Mouse (Mus musculus): ENCODE results near the gene Ptf1a. TPM values are rescaled to one million over a fixed set of nuclear protein-coding genes. Genes with fewer than 3 reads are reported as not detected.

Ptf1a gene
- total and polyA plus RNA-seq, 3 experiments: not detected

DNA sequence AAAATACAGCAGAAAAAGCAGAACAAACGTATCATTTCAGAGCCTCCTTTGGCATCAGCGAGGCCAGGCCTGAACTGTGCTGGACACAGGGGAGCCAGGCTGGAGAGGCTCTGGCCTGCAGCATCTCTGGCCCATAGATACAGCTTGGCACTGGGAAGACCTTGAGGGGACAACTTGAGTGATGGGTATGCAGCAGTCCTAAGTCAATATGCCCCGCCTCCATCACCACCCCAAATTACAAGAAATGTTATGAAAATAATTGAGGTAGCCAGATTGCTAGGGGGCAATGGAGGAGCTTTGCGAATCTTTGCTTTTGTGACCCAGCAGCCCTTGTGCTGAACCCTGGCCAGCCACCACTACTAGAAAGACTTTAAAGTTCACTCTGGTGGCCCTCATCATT lies 3.8 kb downstream of the Ptf1a start:
- ATAC-seq (ENCODE audit: extremely low read depth, insufficient number of reproducible peaks, low FRiP score, poor library complexity, severe bottlenecking): no peak
- no peak for DNase-seq (ENCODE audit: low spot score)
- H3K36me3 ChIP-seq (replicated peaks): no peaks in the 10 kb centered on the region
- H3K4me3 ChIP-seq (ENCODE audit: low read depth, low read length): no peak overlapping the region
- H3K4me1 ChIP-seq (ENCODE audit: insufficient read depth, low read depth, low read length): no peaks in the 10 kb centered on the region
- H3K9me3 ChIP-seq (replicated peaks): peaks cover 5% of the 10 kb centered on the region; the same call in 1 of the 2 replicates
- no peak for TF ChIP-seq GATA2 (IDR thresholded peaks at IDR 0.05; ENCODE audit: borderline replicate concordance, low read depth, low read length)
- TF ChIP-seq CTCF (IDR thresholded peaks at IDR 0.05; ENCODE audit: low read depth, low read length): no peak
- no peak for TF ChIP-seq TAL1 (conservative IDR thresholded peaks at IDR 0.05; ENCODE audit: low read depth, low read length)
- no peak for TF ChIP-seq GATA1 (IDR thresholded peaks at IDR 0.05; ENCODE audit: borderline replicate concordance, low read length)
- no peak for TF ChIP-seq POLR2AphosphoS5 (IDR thresholded peaks at IDR 0.05; ENCODE audit: insufficient replicate concordance, low read depth, low read length)
- peaks cover 23% of the 10 kb centered on the region; the same call in 1 of the 2 replicates for H3K27me3 ChIP-seq (ENCODE audit: insufficient read depth, low read length)

DNA sequence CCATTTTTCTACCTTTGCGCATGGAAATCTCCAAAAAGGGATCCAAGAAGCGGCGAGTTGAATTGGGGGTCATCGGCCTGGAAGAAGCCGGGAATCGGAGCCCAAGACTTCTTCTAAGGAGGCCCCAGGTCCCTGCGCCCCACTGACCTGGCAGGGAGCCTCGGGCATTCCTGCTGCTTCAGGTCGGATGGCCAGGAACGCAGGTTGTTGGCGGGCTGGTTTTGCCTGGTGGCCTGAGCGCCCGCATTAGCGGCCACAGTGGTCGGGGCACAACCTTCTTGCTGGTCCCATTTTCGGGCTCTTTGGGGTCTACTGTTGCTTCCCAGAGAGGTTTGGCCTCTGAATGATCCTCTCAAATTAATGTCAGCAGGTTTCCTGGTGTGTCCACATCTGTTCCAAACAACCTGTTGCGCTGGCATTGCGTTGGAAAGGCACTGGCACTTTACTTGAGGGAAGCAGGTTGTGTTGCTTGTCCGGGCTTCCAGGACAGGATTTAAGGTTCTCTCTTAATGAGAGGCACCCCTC lies 7.1 kb downstream of the Ptf1a start:
- H3K36me3 ChIP-seq (replicated peaks): no peaks in the 10 kb centered on the region
- no peaks in the 10 kb centered on the region for H3K9me3 ChIP-seq (replicated peaks)
- peaks cover 8% of the 10 kb centered on the region; the same call in 1 of the 2 replicates for H3K27me3 ChIP-seq (ENCODE audit: insufficient read depth, low read length)
- H3K4me3 ChIP-seq (ENCODE audit: low read depth, low read length): no peak overlapping the region
- no peak for DNase-seq (ENCODE audit: low spot score)
- ATAC-seq (ENCODE audit: extremely low read depth, insufficient number of reproducible peaks, low FRiP score, poor library complexity, severe bottlenecking): no peak
- no peak for TF ChIP-seq TAL1 (conservative IDR thresholded peaks at IDR 0.05; ENCODE audit: low read depth, low read length)
- TF ChIP-seq GATA1 (IDR thresholded peaks at IDR 0.05; ENCODE audit: borderline replicate concordance, low read length): no peak
- no peak for TF ChIP-seq GATA2 (IDR thresholded peaks at IDR 0.05; ENCODE audit: borderline replicate concordance, low read depth, low read length)
- TF ChIP-seq CTCF (IDR thresholded peaks at IDR 0.05; ENCODE audit: low read depth, low read length): no peak
- no peak for TF ChIP-seq POLR2AphosphoS5 (IDR thresholded peaks at IDR 0.05; ENCODE audit: insufficient replicate concordance, low read depth, low read length)
- H3K4me1 ChIP-seq (ENCODE audit: insufficient read depth, low read depth, low read length): no peaks in the 10 kb centered on the region

DNA sequence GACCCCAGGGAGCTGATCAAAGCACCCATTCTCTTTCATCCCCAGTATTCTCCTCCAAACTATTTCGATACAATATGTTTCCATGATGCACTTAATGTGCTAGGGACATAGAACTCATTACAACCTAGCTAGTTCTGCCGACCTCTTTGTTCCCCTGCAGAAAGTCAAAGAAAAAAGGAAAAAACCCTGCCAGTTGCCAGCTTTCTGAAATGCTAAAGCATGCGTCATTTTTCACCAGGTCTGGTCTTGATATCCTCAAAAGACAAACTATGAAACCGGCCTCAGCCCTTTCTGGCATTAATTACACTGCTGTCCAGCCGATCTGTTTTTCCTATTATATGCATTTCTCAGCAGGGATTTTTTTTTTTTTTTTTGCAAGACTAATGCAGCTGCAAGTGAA lies 9.8 kb downstream of the Ptf1a start:
- ATAC-seq (ENCODE audit: extremely low read depth, insufficient number of reproducible peaks, low FRiP score, poor library complexity, severe bottlenecking): no peak
- no peak for DNase-seq (ENCODE audit: low spot score)
- no peak for TF ChIP-seq CTCF (IDR thresholded peaks at IDR 0.05; ENCODE audit: low read depth, low read length)
- no peak for TF ChIP-seq TAL1 (conservative IDR thresholded peaks at IDR 0.05; ENCODE audit: low read depth, low read length)
- TF ChIP-seq GATA1 (IDR thresholded peaks at IDR 0.05; ENCODE audit: borderline replicate concordance, low read length): no peak
- TF ChIP-seq GATA2 (IDR thresholded peaks at IDR 0.05; ENCODE audit: borderline replicate concordance, low read depth, low read length): no peak
- TF ChIP-seq POLR2AphosphoS5 (IDR thresholded peaks at IDR 0.05; ENCODE audit: insufficient replicate concordance, low read depth, low read length): no peak
- Histone ChIP-seq H3K9me3 (replicated peaks) (no peaks in the 10 kb centered on the region), H3K27me3 (ENCODE audit: insufficient read depth, low read length) (peaks cover 4% of the 10 kb centered on the region; the same call in 1 of the 2 replicates), H3K4me3 (ENCODE audit: low read depth, low read length) (no peak overlapping the region), H3K36me3 (replicated peaks) (no peaks in the 10 kb centered on the region), H3K4me1 (ENCODE audit: insufficient read depth, low read depth, low read length) (no peaks in the 10 kb centered on the region)

DNA sequence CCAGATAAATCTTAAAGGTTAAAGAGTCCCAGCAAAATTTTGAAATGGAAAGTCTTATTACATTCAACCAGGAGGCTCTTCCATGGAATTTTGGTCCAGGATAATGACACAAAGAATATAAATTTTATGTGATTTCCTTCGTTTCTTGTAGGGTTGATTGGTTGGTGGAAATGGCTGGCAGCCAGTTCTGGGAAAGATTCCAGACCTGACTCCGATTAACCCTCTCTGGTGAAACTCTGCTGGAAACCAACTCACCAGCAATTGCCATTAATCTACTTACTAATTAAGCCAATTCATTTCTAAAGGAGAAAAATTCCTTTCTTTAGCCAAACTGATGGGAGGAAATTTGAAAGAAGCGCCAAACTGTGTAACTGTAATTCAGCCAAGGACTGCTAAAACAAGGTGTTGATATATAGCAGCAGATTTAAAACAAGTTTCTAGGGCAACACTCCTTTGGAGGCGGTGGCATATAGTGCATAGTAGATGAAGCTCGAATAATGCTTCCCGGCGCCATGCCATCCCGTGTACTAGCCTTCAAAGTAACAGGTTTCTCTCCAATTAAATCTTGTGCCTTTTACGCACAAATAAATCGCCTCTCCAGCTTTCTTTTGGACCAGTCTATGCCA lies 10.5 kb downstream of the Ptf1a start:
- Histone ChIP-seq H3K9me3 (replicated peaks) (no peaks in the 10 kb centered on the region), H3K4me3 (ENCODE audit: low read depth, low read length) (no peak overlapping the region), H3K27me3 (ENCODE audit: insufficient read depth, low read length) (peaks cover 4% of the 10 kb centered on the region; the same call in 1 of the 2 replicates), H3K36me3 (replicated peaks) (no peaks in the 10 kb centered on the region), H3K4me1 (ENCODE audit: insufficient read depth, low read depth, low read length) (no peaks in the 10 kb centered on the region)
- ATAC-seq (ENCODE audit: extremely low read depth, insufficient number of reproducible peaks, low FRiP score, poor library complexity, severe bottlenecking): no peak
- no peak for DNase-seq (ENCODE audit: low spot score)
- TF ChIP-seq GATA1 (IDR thresholded peaks at IDR 0.05; ENCODE audit: borderline replicate concordance, low read length): no peak
- no peak for TF ChIP-seq POLR2AphosphoS5 (IDR thresholded peaks at IDR 0.05; ENCODE audit: insufficient replicate concordance, low read depth, low read length)
- TF ChIP-seq GATA2 (IDR thresholded peaks at IDR 0.05; ENCODE audit: borderline replicate concordance, low read depth, low read length): no peak
- TF ChIP-seq TAL1 (conservative IDR thresholded peaks at IDR 0.05; ENCODE audit: low read depth, low read length): no peak
- no peak for TF ChIP-seq CTCF (IDR thresholded peaks at IDR 0.05; ENCODE audit: low read depth, low read length)

DNA sequence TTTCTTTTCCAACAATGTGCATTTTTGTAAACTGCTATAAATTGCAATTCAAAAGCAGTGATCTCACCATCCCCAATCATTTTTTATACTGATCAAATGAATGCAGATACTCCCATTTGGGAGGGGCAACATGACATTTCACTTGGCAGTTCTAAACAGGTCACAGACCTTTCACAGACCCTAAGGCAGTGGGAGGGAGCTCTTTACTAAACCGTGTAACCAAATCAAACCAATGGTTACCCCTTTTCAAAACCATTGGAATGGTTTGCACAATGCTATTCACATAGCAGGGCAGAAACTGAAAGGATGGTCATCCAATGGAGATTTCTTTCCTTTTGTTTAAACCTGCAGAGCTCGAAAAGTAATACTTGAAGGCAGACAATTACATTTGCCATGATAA lies 13.3 kb downstream of the Ptf1a start:
- no peak for TF ChIP-seq TAL1 (conservative IDR thresholded peaks at IDR 0.05; ENCODE audit: low read depth, low read length)
- no peak for TF ChIP-seq POLR2AphosphoS5 (IDR thresholded peaks at IDR 0.05; ENCODE audit: insufficient replicate concordance, low read depth, low read length)
- TF ChIP-seq GATA1 (IDR thresholded peaks at IDR 0.05; ENCODE audit: borderline replicate concordance, low read length): no peak
- TF ChIP-seq CTCF (IDR thresholded peaks at IDR 0.05; ENCODE audit: low read depth, low read length): no peak
- no peak for TF ChIP-seq GATA2 (IDR thresholded peaks at IDR 0.05; ENCODE audit: borderline replicate concordance, low read depth, low read length)
- Histone ChIP-seq H3K4me3 (ENCODE audit: low read depth, low read length) (no peak overlapping the region), H3K36me3 (replicated peaks) (no peaks in the 10 kb centered on the region)

DNA sequence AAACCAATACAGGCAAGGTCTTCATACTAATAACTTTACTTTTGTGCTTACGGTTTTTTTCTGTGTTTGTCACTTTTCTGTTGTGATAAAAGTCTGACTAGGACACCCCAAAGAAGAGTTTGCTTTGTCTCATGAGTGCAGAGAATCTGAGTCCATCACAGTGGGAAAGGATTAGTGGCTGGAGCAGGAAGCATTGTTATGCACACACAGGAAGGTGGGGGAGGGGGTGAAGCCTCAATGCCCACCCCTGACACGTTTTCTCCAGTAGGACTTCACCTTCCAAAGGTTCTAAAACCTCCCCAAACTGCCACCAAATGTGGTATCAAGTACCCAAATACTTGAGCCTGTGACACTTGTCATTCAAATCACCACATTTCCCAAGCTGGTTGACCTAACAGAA lies 16.5 kb downstream of the Ptf1a start:
- Histone ChIP-seq H3K4me1 (ENCODE audit: insufficient read depth, low read depth, low read length) (no peaks in the 10 kb centered on the region), H3K9me3 (replicated peaks) (no peaks in the 10 kb centered on the region), H3K27me3 (ENCODE audit: insufficient read depth, low read length) (no peaks in the 10 kb centered on the region), H3K36me3 (replicated peaks) (no peaks in the 10 kb centered on the region), H3K4me3 (ENCODE audit: low read depth, low read length) (no peak overlapping the region)
- no peak for ATAC-seq (ENCODE audit: extremely low read depth, insufficient number of reproducible peaks, low FRiP score, poor library complexity, severe bottlenecking)
- DNase-seq (ENCODE audit: low spot score): no peak
- TF ChIP-seq TAL1 (conservative IDR thresholded peaks at IDR 0.05; ENCODE audit: low read depth, low read length): no peak
- no peak for TF ChIP-seq GATA2 (IDR thresholded peaks at IDR 0.05; ENCODE audit: borderline replicate concordance, low read depth, low read length)
- TF ChIP-seq GATA1 (IDR thresholded peaks at IDR 0.05; ENCODE audit: borderline replicate concordance, low read length): no peak
- TF ChIP-seq CTCF (IDR thresholded peaks at IDR 0.05; ENCODE audit: low read depth, low read length): no peak
- no peak for TF ChIP-seq POLR2AphosphoS5 (IDR thresholded peaks at IDR 0.05; ENCODE audit: insufficient replicate concordance, low read depth, low read length)

More for the DNA sequence above, 13.3 kb downstream of the Ptf1a start:
- DNase-seq (ENCODE audit: low spot score) (no peak), ATAC-seq (ENCODE audit: extremely low read depth, insufficient number of reproducible peaks, low FRiP score, poor library complexity, severe bottlenecking) (no peak)
- H3K9me3 ChIP-seq (replicated peaks): no peaks in the 10 kb centered on the region
- H3K27me3 ChIP-seq (ENCODE audit: insufficient read depth, low read length): 0 out of 2 replicates have a peak, but pooled peaks cover 2% of the 10 kb centered on the region
- no peaks in the 10 kb centered on the region for H3K4me1 ChIP-seq (ENCODE audit: insufficient read depth, low read depth, low read length)
